Mouse (Mus musculus) B cell, adult (primary cell): ENCODE measurements around the gene Fam168b. TPM values are rescaled to one million over a fixed set of nuclear protein-coding genes. Genes with fewer than 3 reads are reported as not detected.

Experiments
- total RNA-seq: library from RNA; stranded (reverse); gene quantifications from 4 replicates; pipeline ENCODE4 v1.2.4, GENCODE M21; 2023; ENCODE audit not compliant: inconsistent age

The Fam168b gene
- total RNA-seq: 201 to 213 TPM (median 212 TPM) in 4 replicates

GRCm38 (mm10) chr1:34842887-34843618, at the start of gene Fam168b:
Gene Fam168b, minus strand, starts transcription at chr1:34843065.

GRCm38 (mm10) chr1:34849745-34850342, 7.0 kb upstream of the Fam168b start, which contains the start of gene Plekhb2:
Gene Plekhb2, plus strand, starts transcription at chr1:34849976.

Other genes with a start within 250 kb of the Fam168b start
- gene Plekhb2, start 6.9 kb upstream of the Fam168b start, total RNA-seq: 37.9 to 53.6 TPM (median 42.1 TPM) in 4 replicates